Mouse (Mus musculus): ENCODE results near the gene Ccdc74a. TPM values are rescaled to one million over a fixed set of nuclear protein-coding genes. Genes with fewer than 3 reads are reported as not detected.

Gene Ccdc74a
- polyA plus RNA-seq, 1 experiment from 2014 or later: 4.8 TPM

DNA sequence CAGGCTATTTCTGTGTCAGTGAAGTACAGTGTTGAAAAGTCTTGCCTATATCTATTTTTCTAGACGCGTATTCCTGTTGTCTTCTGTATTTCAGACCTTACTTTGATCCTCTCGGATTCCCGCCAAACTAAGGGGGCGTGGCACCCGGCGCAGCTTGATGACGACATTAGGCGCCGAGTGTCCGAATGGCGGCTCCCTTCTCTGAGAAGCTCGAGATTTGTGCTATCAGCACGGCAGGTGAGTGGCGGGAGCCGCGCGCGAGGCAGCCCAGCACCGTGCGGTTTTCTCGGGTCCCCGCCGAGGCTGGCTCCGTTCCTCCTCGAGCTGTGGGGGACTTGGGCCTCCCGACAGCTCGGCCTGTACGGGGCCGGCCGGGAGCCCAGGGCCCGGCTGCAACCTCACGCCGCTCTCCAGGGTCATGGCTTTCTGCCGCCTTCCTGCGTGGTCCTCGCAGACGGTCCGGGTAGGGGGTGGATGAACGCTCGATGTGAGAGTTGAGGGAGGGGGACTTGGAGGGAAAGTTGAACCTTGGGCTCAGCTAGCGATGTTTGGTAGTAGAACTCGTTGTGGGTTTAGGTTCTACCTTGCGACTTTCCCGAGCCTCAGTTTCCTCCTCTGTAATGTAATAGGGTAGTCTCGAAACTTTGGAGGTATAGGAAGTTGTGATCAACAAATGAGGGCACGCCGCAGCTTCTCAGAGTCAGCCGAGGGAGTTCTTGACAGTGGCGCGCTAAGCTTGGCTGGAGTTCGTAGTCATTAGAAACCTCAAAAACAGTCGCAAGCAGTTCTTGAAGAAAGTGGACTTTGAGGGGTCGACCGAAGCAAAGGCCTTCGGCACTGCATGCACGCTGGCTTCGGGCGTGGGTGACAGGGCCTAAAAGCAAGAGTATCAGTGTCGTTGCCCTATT lies 26.8 kb upstream of the Ccdc74a start, which contains the start of gene Smpd4:
Gene Smpd4 (plus strand): TSS at position 157 of the 908 bp plus-strand sequence.
- ATAC-seq: peak; percentile 89
- Histone ChIP-seq H3K9me3 (replicated peaks; ENCODE audit: control insufficient read depth, low read length) (no peaks in the 10 kb centered on the region), H3K9ac (ENCODE audit: low read length) (peak within 1 kb of the TSS; percentile 88), H3K27ac (ENCODE audit: low read depth, low read length) (peak within 1 kb of the TSS; percentile 71; the same call in 1 of the 2 replicates), H3K4me2 (ENCODE audit: low read length) (peak within 1 kb of the TSS; percentile 74), H3K4me1 (ENCODE audit: control insufficient read depth, insufficient read depth, low read length) (peaks cover 6% of the 10 kb centered on the region; the same call in 1 of the 2 replicates), H3K27me3 (replicated peaks; ENCODE audit: control insufficient read depth, insufficient read depth, low read length) (no peaks in the 10 kb centered on the region), H3K4me3 (ENCODE audit: low read depth, low read length) (peak within 1 kb of the TSS; percentile 93), H3K36me3 (ENCODE audit: control insufficient read depth, insufficient read depth, low read length) (peaks cover 26% of the 10 kb centered on the region)
- WGBS: 2% methylated on average over 60 of the region's 60 CpGs
- peak; percentile 90 for DNase-seq (ENCODE audit: low spot score)

DNA sequence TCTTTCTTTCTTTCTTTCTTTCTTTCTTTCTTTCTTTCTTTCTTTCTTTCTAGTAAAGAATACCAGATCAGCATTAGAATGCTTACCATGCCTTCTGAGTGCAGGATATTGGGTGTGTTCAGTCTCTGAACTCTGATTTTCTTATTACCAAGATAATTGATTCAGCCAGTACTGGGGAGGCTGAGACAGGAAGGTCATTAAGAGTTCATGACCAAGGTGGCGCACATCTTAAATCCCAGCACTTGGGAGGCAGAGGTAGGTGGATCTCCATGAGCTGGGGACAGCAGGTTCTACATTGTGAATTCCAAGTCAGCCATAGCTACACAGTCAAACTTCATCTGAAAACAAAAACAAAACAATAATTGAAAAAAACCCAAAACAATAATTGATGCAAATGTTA lies 24.3 kb upstream of the Ccdc74a start:
- peaks cover 49% of the 10 kb centered on the region for H3K36me3 ChIP-seq (ENCODE audit: control insufficient read depth, insufficient read depth, low read length)
- H3K9me3 ChIP-seq (replicated peaks; ENCODE audit: control insufficient read depth, low read length): no peaks in the 10 kb centered on the region
- H3K27ac ChIP-seq (ENCODE audit: low read depth, low read length): no peak overlapping the region
- no peak overlapping the region for H3K4me3 ChIP-seq (ENCODE audit: low read depth, low read length)
- no peak overlapping the region for H3K4me2 ChIP-seq (ENCODE audit: low read length)
- DNase-seq (ENCODE audit: low spot score) (no peak), ATAC-seq (no peak)
- no peak overlapping the region for H3K9ac ChIP-seq (ENCODE audit: low read length)
- no peaks in the 10 kb centered on the region for H3K27me3 ChIP-seq (replicated peaks; ENCODE audit: control insufficient read depth, insufficient read depth, low read length)
- WGBS: 100% methylated on average over 1 of the region's 1 CpGs
- peaks cover 6% of the 10 kb centered on the region; the same call in 1 of the 2 replicates for H3K4me1 ChIP-seq (ENCODE audit: control insufficient read depth, insufficient read depth, low read length)

GRCm38 (mm10) chr16:17625488-17626268 lies 20.6 kb upstream of the Ccdc74a start:
- no peak overlapping the region for H3K4me3 ChIP-seq (ENCODE audit: low read depth, low read length)
- H3K27ac ChIP-seq (ENCODE audit: low read depth, low read length): no peak overlapping the region
- peak; percentile 67 for DNase-seq (ENCODE audit: low spot score)
- WGBS: 73% methylated on average over 8 of the region's 8 CpGs
- no peaks in the 10 kb centered on the region for H3K9me3 ChIP-seq (replicated peaks; ENCODE audit: control insufficient read depth, low read length)
- H3K4me1 ChIP-seq (ENCODE audit: control insufficient read depth, insufficient read depth, low read length): no peaks in the 10 kb centered on the region
- H3K36me3 ChIP-seq (ENCODE audit: control insufficient read depth, insufficient read depth, low read length): peaks cover 86% of the 10 kb centered on the region
- no peak overlapping the region for H3K4me2 ChIP-seq (ENCODE audit: low read length)
- no peak overlapping the region for H3K9ac ChIP-seq (ENCODE audit: low read length)
- ATAC-seq: 0 out of 2 replicates have a peak, but pooled peaks have one; percentile 54
- no peaks in the 10 kb centered on the region for H3K27me3 ChIP-seq (replicated peaks; ENCODE audit: control insufficient read depth, insufficient read depth, low read length)

DNA sequence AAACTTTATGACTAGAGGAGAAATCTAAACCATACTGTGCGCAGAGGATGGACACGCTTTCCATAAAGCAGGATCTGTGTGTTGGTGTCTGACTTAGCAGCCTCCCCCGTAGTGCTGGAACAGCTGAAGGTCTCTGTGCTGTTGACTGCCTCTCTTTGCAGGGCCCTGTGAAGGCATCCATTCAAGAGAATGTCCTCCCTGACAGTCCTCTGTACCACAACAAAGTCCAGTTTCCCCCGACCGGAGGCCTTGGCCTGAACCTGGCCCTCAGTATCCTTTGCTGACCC lies 20.1 kb upstream of the Ccdc74a start:
- ATAC-seq: no peak
- H3K9me3 ChIP-seq (replicated peaks; ENCODE audit: control insufficient read depth, low read length): no peaks in the 10 kb centered on the region
- no peaks in the 10 kb centered on the region for H3K4me1 ChIP-seq (ENCODE audit: control insufficient read depth, insufficient read depth, low read length)
- H3K9ac ChIP-seq (ENCODE audit: low read length): no peak overlapping the region
- H3K4me2 ChIP-seq (ENCODE audit: low read length): no peak overlapping the region
- H3K27me3 ChIP-seq (replicated peaks; ENCODE audit: control insufficient read depth, insufficient read depth, low read length): no peaks in the 10 kb centered on the region
- 97% methylated on average over 5 of the region's 5 CpGs for WGBS
- no peak overlapping the region for H3K4me3 ChIP-seq (ENCODE audit: low read depth, low read length)
- peaks cover 90% of the 10 kb centered on the region for H3K36me3 ChIP-seq (ENCODE audit: control insufficient read depth, insufficient read depth, low read length)
- no peak for DNase-seq (ENCODE audit: low spot score)
- no peak overlapping the region for H3K27ac ChIP-seq (ENCODE audit: low read depth, low read length)

DNA sequence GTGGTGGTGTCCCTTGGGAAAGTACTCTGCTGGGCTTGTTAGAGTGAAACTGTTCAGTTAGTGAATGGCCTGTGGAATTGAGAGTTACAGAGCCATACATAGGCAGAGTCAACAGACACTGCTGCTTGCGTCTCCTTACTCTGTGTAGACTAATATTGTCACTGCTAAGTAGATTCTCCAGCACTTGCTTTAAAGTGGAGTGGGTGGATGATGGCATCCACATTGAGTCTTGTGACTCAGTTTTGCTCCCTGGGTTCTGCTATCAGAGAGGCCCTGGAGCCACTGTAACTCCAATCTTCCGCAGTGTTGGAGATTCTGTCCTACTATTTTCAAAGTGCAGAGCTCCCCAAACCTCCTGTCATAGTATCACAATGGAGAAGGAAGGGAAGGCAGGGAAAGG lies 13.7 kb upstream of the Ccdc74a start:
- H3K4me1 ChIP-seq (ENCODE audit: control insufficient read depth, insufficient read depth, low read length): no peaks in the 10 kb centered on the region
- no peaks in the 10 kb centered on the region for H3K9me3 ChIP-seq (replicated peaks; ENCODE audit: control insufficient read depth, low read length)
- H3K9ac ChIP-seq (ENCODE audit: low read length): no peak overlapping the region
- no peak overlapping the region for H3K4me2 ChIP-seq (ENCODE audit: low read length)
- H3K4me3 ChIP-seq (ENCODE audit: low read depth, low read length): no peak overlapping the region
- H3K27ac ChIP-seq (ENCODE audit: low read depth, low read length): no peak overlapping the region
- ATAC-seq: no peak
- DNase-seq (ENCODE audit: low spot score): no peak
- 97% methylated on average over 2 of the region's 2 CpGs for WGBS
- H3K36me3 ChIP-seq (ENCODE audit: control insufficient read depth, insufficient read depth, low read length): peaks cover 78% of the 10 kb centered on the region
- no peaks in the 10 kb centered on the region for H3K27me3 ChIP-seq (replicated peaks; ENCODE audit: control insufficient read depth, insufficient read depth, low read length)

- Histone ChIP-seq H3K27ac (ENCODE audit: low read depth, low read length) (no peak overlapping the region), H3K9me3 (replicated peaks; ENCODE audit: control insufficient read depth, low read length) (no peaks in the 10 kb centered on the region), H3K36me3 (ENCODE audit: control insufficient read depth, insufficient read depth, low read length) (peaks cover 73% of the 10 kb centered on the region), H3K9ac (ENCODE audit: low read length) (no peak overlapping the region), H3K27me3 (replicated peaks; ENCODE audit: control insufficient read depth, insufficient read depth, low read length) (no peaks in the 10 kb centered on the region), H3K4me3 (ENCODE audit: low read depth, low read length) (no peak overlapping the region), H3K4me1 (ENCODE audit: control insufficient read depth, insufficient read depth, low read length) (no peaks in the 10 kb centered on the region), H3K4me2 (ENCODE audit: low read length) (no peak overlapping the region)
- no peak for ATAC-seq
- DNase-seq (ENCODE audit: low spot score): no peak
- 76% methylated on average over 8 of the region's 8 CpGs for WGBS
Observed at GRCm38 (mm10) chr16:17633481-17634181, 12.6 kb upstream of the Ccdc74a start.

GRCm38 (mm10) chr16:17636904-17637303 lies 9.4 kb upstream of the Ccdc74a start:
- Histone ChIP-seq H3K4me2 (ENCODE audit: low read length) (no peak overlapping the region), H3K27ac (ENCODE audit: low read depth, low read length) (no peak overlapping the region), H3K9me3 (replicated peaks; ENCODE audit: control insufficient read depth, low read length) (no peaks in the 10 kb centered on the region), H3K9ac (ENCODE audit: low read length) (no peak overlapping the region), H3K4me1 (ENCODE audit: control insufficient read depth, insufficient read depth, low read length) (no peaks in the 10 kb centered on the region), H3K27me3 (replicated peaks; ENCODE audit: control insufficient read depth, insufficient read depth, low read length) (no peaks in the 10 kb centered on the region), H3K4me3 (ENCODE audit: low read depth, low read length) (no peak overlapping the region), H3K36me3 (ENCODE audit: control insufficient read depth, insufficient read depth, low read length) (peaks cover 74% of the 10 kb centered on the region)
- 84% methylated on average over 2 of the region's 2 CpGs for WGBS
- no peak for ATAC-seq
- DNase-seq (ENCODE audit: low spot score): no peak

DNA sequence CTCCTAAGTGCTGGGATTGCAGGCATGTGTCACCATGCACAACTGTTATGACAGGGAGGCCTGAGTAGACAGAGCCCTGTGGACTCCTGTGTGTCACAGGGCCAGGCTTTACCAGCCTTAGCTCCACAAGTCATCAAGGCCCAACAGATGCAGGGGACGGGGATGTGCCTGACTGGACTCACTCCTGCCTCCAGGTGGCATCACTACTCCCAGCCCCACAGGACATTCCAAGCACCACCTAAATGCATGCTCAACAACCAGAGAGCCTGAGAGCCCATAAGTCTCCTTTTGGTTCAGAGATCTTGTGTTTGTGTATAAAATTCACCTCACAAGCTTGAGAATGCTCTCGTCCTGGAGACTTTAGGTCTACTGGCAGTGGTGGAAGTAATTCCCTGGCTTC lies 8.7 kb upstream of the Ccdc74a start:
- Histone ChIP-seq H3K27ac (ENCODE audit: low read depth, low read length) (no peak overlapping the region), H3K36me3 (ENCODE audit: control insufficient read depth, insufficient read depth, low read length) (peaks cover 74% of the 10 kb centered on the region), H3K4me1 (ENCODE audit: control insufficient read depth, insufficient read depth, low read length) (no peaks in the 10 kb centered on the region), H3K4me3 (ENCODE audit: low read depth, low read length) (no peak overlapping the region), H3K27me3 (replicated peaks; ENCODE audit: control insufficient read depth, insufficient read depth, low read length) (no peaks in the 10 kb centered on the region), H3K9me3 (replicated peaks; ENCODE audit: control insufficient read depth, low read length) (no peaks in the 10 kb centered on the region), H3K4me2 (ENCODE audit: low read length) (no peak overlapping the region), H3K9ac (ENCODE audit: low read length) (no peak overlapping the region)
- WGBS: 84% methylated on average over 2 of the region's 2 CpGs
- no peak for DNase-seq (ENCODE audit: low spot score)
- ATAC-seq: no peak

Measured in forebrain, embryonic 14.5 days (tissue).